Mouse (Mus musculus): ENCODE data around the gene Smim24. TPM values are rescaled to one million over a fixed set of nuclear protein-coding genes. Genes with fewer than 3 reads are reported as not detected.

Smim24 gene
- total and polyA plus RNA-seq, 2 experiments from 2014 or later = 1.4 to 3.7 TPM

DNA sequence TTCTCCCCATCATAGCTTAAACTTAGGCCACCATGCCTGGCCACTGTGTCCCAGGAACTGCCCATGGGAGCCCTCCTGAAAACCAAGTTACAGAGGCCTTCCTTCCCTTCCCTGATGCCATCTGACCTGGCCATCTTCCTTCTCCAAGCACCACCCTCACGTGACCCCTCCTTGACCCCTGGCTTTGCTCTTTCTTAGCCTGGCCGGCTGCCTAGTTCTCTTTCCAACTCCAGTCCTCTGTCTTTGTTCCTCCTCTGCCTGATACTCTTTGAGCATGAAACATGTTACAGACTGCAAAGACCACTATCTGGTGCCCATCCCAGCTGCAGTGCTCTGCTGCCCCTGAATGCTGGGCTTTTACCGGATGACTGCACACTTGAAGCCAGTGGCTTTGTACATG lies 3.5 kb upstream of the Smim24 start:
- H3K36me3 ChIP-seq (ENCODE audit: insufficient read depth, low read length) = peaks cover 33% of the 10 kb centered on the region
- 32% methylated on average over 3 of the region's 3 CpGs for WGBS
- ATAC-seq (no peak), DNase-seq (ENCODE audit: low spot score) (no peak)
- H3K9ac ChIP-seq (replicated peaks; ENCODE audit: low read length) = no peak overlapping the region
- no peak overlapping the region for H3K4me2 ChIP-seq (ENCODE audit: low read depth, low read length)
- H3K4me3 ChIP-seq (ENCODE audit: low read length) = no peak overlapping the region
- H3K9me3 ChIP-seq (ENCODE audit: low read length) = no peaks in the 10 kb centered on the region
- H3K27ac ChIP-seq = peak overlapping the region; percentile 43; the same call in 1 of the 2 replicates
- H3K27me3 ChIP-seq (ENCODE audit: insufficient read depth, low read length) = no peaks in the 10 kb centered on the region
- H3K4me1 ChIP-seq (ENCODE audit: insufficient read depth, low read length) = peaks cover 18% of the 10 kb centered on the region; the same call in 1 of the 2 replicates
- TF ChIP-seq CTCF (IDR thresholded peaks at IDR 0.05; ENCODE audit: low read depth) = no peak

DNA sequence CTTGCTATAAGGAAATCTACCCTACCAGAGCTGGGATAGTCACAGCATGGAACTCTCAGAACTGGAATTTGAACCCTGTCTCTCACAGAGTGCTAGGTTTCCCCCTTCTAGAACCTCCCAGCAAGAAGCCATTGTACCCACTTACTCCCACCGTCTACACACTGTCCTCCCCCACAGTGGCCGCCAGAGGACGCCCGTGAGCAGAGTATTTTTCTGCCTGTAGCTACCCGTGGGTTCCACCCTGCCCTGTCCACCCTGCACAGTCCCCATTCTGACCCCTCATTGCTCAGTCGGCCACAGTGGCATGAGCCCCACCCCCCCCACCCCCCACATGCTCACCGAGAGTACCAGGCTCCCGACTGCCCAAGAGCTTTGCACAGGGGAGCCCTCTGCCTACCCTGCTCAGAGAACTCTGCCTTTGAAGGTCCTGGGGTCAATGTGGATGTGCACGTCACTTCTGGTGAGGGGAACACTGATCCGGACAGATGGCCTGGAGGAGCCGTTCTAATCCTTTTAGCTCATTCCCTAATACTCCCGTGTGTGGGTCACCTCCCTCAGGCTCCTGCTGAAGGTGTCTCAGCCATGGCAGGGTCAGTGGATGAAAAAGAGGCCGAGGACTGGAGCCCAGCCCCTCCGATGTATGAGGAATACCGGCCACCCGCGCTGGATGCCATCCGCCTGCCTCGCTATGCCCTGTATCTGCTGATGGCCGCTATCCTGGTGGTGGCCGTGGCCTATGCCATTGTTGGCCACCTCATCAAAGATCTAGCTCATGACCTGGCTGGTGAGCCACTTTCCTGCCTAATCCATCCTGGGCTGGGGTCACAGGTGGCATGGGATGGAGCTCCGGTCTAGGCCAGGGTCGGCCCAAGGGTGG lies 2.8 kb upstream of the Smim24 start:
- peak; percentile 65 for DNase-seq (ENCODE audit: low spot score)
- peak; percentile 91 for TF ChIP-seq CTCF (IDR thresholded peaks at IDR 0.05; ENCODE audit: low read depth)
- Histone ChIP-seq H3K9me3 (ENCODE audit: low read length) (no peaks in the 10 kb centered on the region), H3K4me3 (ENCODE audit: low read length) (no peak overlapping the region), H3K4me1 (ENCODE audit: insufficient read depth, low read length) (peaks cover 16% of the 10 kb centered on the region; the same call in 1 of the 2 replicates), H3K36me3 (ENCODE audit: insufficient read depth, low read length) (peaks cover 33% of the 10 kb centered on the region), H3K27ac (peak overlapping the region; percentile 43; the same call in 1 of the 2 replicates), H3K9ac (replicated peaks; ENCODE audit: low read length) (0 out of 2 replicates have a peak overlapping the region, but pooled peaks have one; percentile 22), H3K27me3 (ENCODE audit: insufficient read depth, low read length) (no peaks in the 10 kb centered on the region), H3K4me2 (ENCODE audit: low read depth, low read length) (no peak overlapping the region)
- ATAC-seq = peak; percentile 71
- WGBS = 56% methylated on average over 23 of the region's 23 CpGs

- Histone ChIP-seq H3K27me3 (ENCODE audit: insufficient read depth, low read length) (no peaks in the 10 kb centered on the region), H3K4me2 (ENCODE audit: low read depth, low read length) (no peak overlapping the region), H3K4me1 (ENCODE audit: insufficient read depth, low read length) (peaks cover 10% of the 10 kb centered on the region; the same call in 1 of the 2 replicates), H3K9me3 (ENCODE audit: low read length) (no peaks in the 10 kb centered on the region), H3K4me3 (ENCODE audit: low read length) (no peak overlapping the region), H3K9ac (replicated peaks; ENCODE audit: low read length) (0 out of 2 replicates have a peak overlapping the region, but pooled peaks have one; percentile 22), H3K27ac (no peak overlapping the region), H3K36me3 (ENCODE audit: insufficient read depth, low read length) (peaks cover 33% of the 10 kb centered on the region)
- DNase-seq (ENCODE audit: low spot score) (no peak), ATAC-seq (no peak)
- 91% methylated on average over 13 of the region's 13 CpGs for WGBS
- TF ChIP-seq CTCF (IDR thresholded peaks at IDR 0.05; ENCODE audit: low read depth) = no peak
Measured at GRCm38 (mm10) chr10:81390678-81390965, 2.2 kb upstream of the Smim24 start.

GRCm38 (mm10) chr10:81392270-81392669 lies 581 bp upstream of the Smim24 start:
- no peak for DNase-seq (ENCODE audit: low spot score)
- H3K36me3 ChIP-seq (ENCODE audit: insufficient read depth, low read length) = peaks cover 17% of the 10 kb centered on the region
- H3K4me2 ChIP-seq (ENCODE audit: low read depth, low read length) = no peak overlapping the region
- no peak for TF ChIP-seq CTCF (IDR thresholded peaks at IDR 0.05; ENCODE audit: low read depth)
- peaks cover 7% of the 10 kb centered on the region; the same call in 1 of the 2 replicates for H3K4me1 ChIP-seq (ENCODE audit: insufficient read depth, low read length)
- H3K4me3 ChIP-seq (ENCODE audit: low read length) = no peak overlapping the region
- no peaks in the 10 kb centered on the region for H3K27me3 ChIP-seq (ENCODE audit: insufficient read depth, low read length)
- no peaks in the 10 kb centered on the region for H3K9me3 ChIP-seq (ENCODE audit: low read length)
- no peak overlapping the region for H3K9ac ChIP-seq (replicated peaks; ENCODE audit: low read length)
- H3K27ac ChIP-seq = no peak overlapping the region
- 89% methylated on average over 6 of the region's 6 CpGs for WGBS
- no peak for ATAC-seq

- H3K9me3 ChIP-seq (ENCODE audit: low read length) = no peaks in the 10 kb centered on the region
- 0 out of 2 replicates have a peak overlapping the region, but pooled peaks have one; percentile 13 for H3K9ac ChIP-seq (replicated peaks; ENCODE audit: low read length)
- H3K27me3 ChIP-seq (ENCODE audit: insufficient read depth, low read length) = no peaks in the 10 kb centered on the region
- H3K4me2 ChIP-seq (ENCODE audit: low read depth, low read length) = peak overlapping the region; percentile 42
- DNase-seq (ENCODE audit: low spot score) (no peak), ATAC-seq (no peak)
- no peak overlapping the region for H3K4me3 ChIP-seq (ENCODE audit: low read length)
- H3K4me1 ChIP-seq (ENCODE audit: insufficient read depth, low read length) = peaks cover 7% of the 10 kb centered on the region; the same call in 1 of the 2 replicates
- peaks cover 5% of the 10 kb centered on the region; the same call in 1 of the 2 replicates for H3K36me3 ChIP-seq (ENCODE audit: insufficient read depth, low read length)
- H3K27ac ChIP-seq = peak overlapping the region; percentile 41; the same call in 1 of the 2 replicates
- TF ChIP-seq CTCF (IDR thresholded peaks at IDR 0.05; ENCODE audit: low read depth) = no peak
- WGBS = 8% methylated on average over 19 of the region's 19 CpGs
Measured at GRCm38 (mm10) chr10:81393456-81394063, 709 bp downstream of the Smim24 start.

GRCm38 (mm10) chr10:81395127-81395526 lies 2.3 kb downstream of the Smim24 start:
- Histone ChIP-seq H3K9me3 (ENCODE audit: low read length) (no peaks in the 10 kb centered on the region), H3K27me3 (ENCODE audit: insufficient read depth, low read length) (no peaks in the 10 kb centered on the region), H3K36me3 (ENCODE audit: insufficient read depth, low read length) (peaks cover 10% of the 10 kb centered on the region; the same call in 1 of the 2 replicates), H3K9ac (replicated peaks; ENCODE audit: low read length) (no peak overlapping the region), H3K27ac (no peak overlapping the region), H3K4me1 (ENCODE audit: insufficient read depth, low read length) (peaks cover 7% of the 10 kb centered on the region; the same call in 1 of the 2 replicates), H3K4me2 (ENCODE audit: low read depth, low read length) (no peak overlapping the region), H3K4me3 (ENCODE audit: low read length) (no peak overlapping the region)
- ATAC-seq = 0 out of 2 replicates have a peak, but pooled peaks have one; percentile 33
- peak; percentile 76 for DNase-seq (ENCODE audit: low spot score)
- 19% methylated on average over 5 of the region's 5 CpGs for WGBS
- TF ChIP-seq CTCF (IDR thresholded peaks at IDR 0.05; ENCODE audit: low read depth) = peak; percentile 93

Measured in hindbrain, postnatal 0 days (tissue).